8 mouse cellular contexts compared by ENCODE assay signal in genomic region chr9:60857833-60858232, GRCm38 (mm10).
DNase-seq lines count a peak whose midpoint lies in the region; ATAC-seq lines count a peak whose summit lies in the region.

No protein-coding gene starts in this region.

- 0 out of 2 replicates have a peak, but pooled peaks have one; percentile 58 for ATAC-seq in kidney, embryonic 15.5 days (replicated peaks; ENCODE audit: low FRiP score)
- peak; percentile 32; the same call in 1 of the 2 replicates for ATAC-seq in limb, embryonic 13.5 days (ENCODE audit: low FRiP score, low read depth)
- ATAC-seq in neural tube, embryonic 15.5 days (ENCODE audit: low FRiP score) = peak; percentile 89
- no peak for ATAC-seq in megakaryocyte, adult 5-6 weeks (ENCODE audit: poor library complexity, severe bottlenecking)

- H3K36me3 ChIP-seq in kidney, embryonic 15.5 days = peaks cover 53% of the 10 kb centered on the region
- H3K36me3 ChIP-seq in limb, embryonic 13.5 days = peaks cover 47% of the 10 kb centered on the region
- no peaks in the 10 kb centered on the region for H3K36me3 ChIP-seq in neural tube, embryonic 15.5 days

- H3K9ac ChIP-seq in kidney, embryonic 15.5 days = no peak overlapping the region
- no peak overlapping the region for H3K9ac ChIP-seq in limb, embryonic 13.5 days
- H3K9ac ChIP-seq in neural tube, embryonic 15.5 days (replicated peaks) = no peak overlapping the region

- no peaks in the 10 kb centered on the region for H3K9me3 ChIP-seq in kidney, embryonic 15.5 days (replicated peaks)
- no peaks in the 10 kb centered on the region for H3K9me3 ChIP-seq in limb, embryonic 13.5 days
- H3K9me3 ChIP-seq in neural tube, embryonic 15.5 days (replicated peaks) = no peaks in the 10 kb centered on the region

- H3K4me1 ChIP-seq in kidney, embryonic 15.5 days = peaks cover 10% of the 10 kb centered on the region
- peaks cover 4% of the 10 kb centered on the region; the same call in 1 of the 2 replicates for H3K4me1 ChIP-seq in limb, embryonic 13.5 days
- peaks cover 18% of the 10 kb centered on the region for H3K4me1 ChIP-seq in neural tube, embryonic 15.5 days

- H3K4me3 ChIP-seq in kidney, embryonic 15.5 days (replicated peaks) = no peak overlapping the region
- H3K4me3 ChIP-seq in limb, embryonic 13.5 days = no peak overlapping the region
- no peak overlapping the region for H3K4me3 ChIP-seq in neural tube, embryonic 15.5 days (replicated peaks)

- 28% methylated on average over 5 of the region's 5 CpGs for WGBS in kidney, embryonic 15.5 days
- WGBS in limb, embryonic 13.5 days = 25% methylated on average over 5 of the region's 5 CpGs
- WGBS in neural tube, embryonic 15.5 days = 30% methylated on average over 5 of the region's 5 CpGs

- no peak overlapping the region for H3K27ac ChIP-seq in kidney, embryonic 15.5 days
- no peak overlapping the region for H3K27ac ChIP-seq in limb, embryonic 13.5 days
- H3K27ac ChIP-seq in neural tube, embryonic 15.5 days (replicated peaks) = 0 out of 2 replicates have a peak overlapping the region, but pooled peaks have one; percentile 11

- H3K4me2 ChIP-seq in kidney, embryonic 15.5 days = no peak overlapping the region
- peak overlapping the region; percentile 51; the same call in 1 of the 2 replicates for H3K4me2 ChIP-seq in limb, embryonic 13.5 days (replicated peaks)
- peak overlapping the region; percentile 47; the same call in 1 of the 2 replicates for H3K4me2 ChIP-seq in neural tube, embryonic 15.5 days

- peak; percentile 44 to 62 for DNase-seq in urinary bladder, postnatal 36 days (ENCODE audit: low spot score in 2 of 2)
- no peak for DNase-seq in urinary bladder, postnatal 4 days (ENCODE audit: low spot score in 2 of 2)
- peak; percentile 85 to 88 for DNase-seq in cerebellum, postnatal 10 days
- DNase-seq in frontal cortex, postnatal 36 days (ENCODE audit: low spot score in 2 of 2) = peak; percentile 49 to 82

- no peaks in the 10 kb centered on the region for H3K27me3 ChIP-seq in kidney, embryonic 15.5 days
- H3K27me3 ChIP-seq in limb, embryonic 13.5 days = no peaks in the 10 kb centered on the region
- H3K27me3 ChIP-seq in neural tube, embryonic 15.5 days (replicated peaks) = no peaks in the 10 kb centered on the region

Comparison
In these comparisons a context has a peak if more than half of its experiments do, and no peak if none do; other contexts are left out.
1. DNase-seq: peak in urinary bladder, postnatal 36 days (2 of 2), cerebellum, postnatal 10 days (2 of 2) and frontal cortex, postnatal 36 days (2 of 2); none in urinary bladder, postnatal 4 days (0 of 2).